Mouse (Mus musculus): ENCODE measurements around the gene Fam19a2. TPM values are rescaled to one million over a fixed set of nuclear protein-coding genes. Genes with fewer than 3 reads are reported as not detected.

Gene Fam19a2
- polyA plus RNA-seq, 1 experiment from 2014 or later = 0.51 TPM

Other genes starting within 250 kb of the Fam19a2 start
- 31.5 and 32.3 TPM in 2 replicates for gene Mon2, start 187.5 kb upstream of the Fam19a2 start, polyA plus RNA-seq (2014; fragmentation: Nextera tagmentation; extraction: Ambion mirVana)
- 64.4 and 65.9 TPM in 2 replicates for gene Usp15, start 67.0 kb upstream of the Fam19a2 start, polyA plus RNA-seq (2014; fragmentation: Nextera tagmentation; extraction: Ambion mirVana)

Data from heart, embryonic 14.5 days (tissue).